Mouse (Mus musculus): Measurements from ENCODE around the gene Gtpbp1. TPM values are rescaled to one million over a fixed set of nuclear protein-coding genes. Genes with fewer than 3 reads are reported as not detected.

Gtpbp1 gene
- polyA plus RNA-seq, 1 experiment from 2014 or later: 45.5 TPM

- H3K9me3 ChIP-seq (replicated peaks): no peaks in the 10 kb centered on the region
- no peak for ATAC-seq (ENCODE audit: low FRiP score)
- H3K4me3 ChIP-seq: no peak overlapping the region
- 0 out of 2 replicates have a peak, but pooled peaks cover 4% of the 10 kb centered on the region for H3K4me1 ChIP-seq
- no peak overlapping the region for H3K27ac ChIP-seq
- no peak overlapping the region for H3K4me2 ChIP-seq (replicated peaks)
- H3K9ac ChIP-seq: no peak overlapping the region
- H3K27me3 ChIP-seq: no peaks in the 10 kb centered on the region
- 86% methylated on average over 11 of the region's 11 CpGs for WGBS
- peaks cover 42% of the 10 kb centered on the region for H3K36me3 ChIP-seq
Measured at GRCm38 (mm10) chr15:79764539-79765267, 74.1 kb downstream of the Gtpbp1 start.

- Histone ChIP-seq H3K4me1 (0 out of 2 replicates have a peak, but pooled peaks cover 4% of the 10 kb centered on the region), H3K9me3 (replicated peaks) (no peaks in the 10 kb centered on the region), H3K4me2 (replicated peaks) (no peak overlapping the region), H3K27me3 (no peaks in the 10 kb centered on the region), H3K4me3 (no peak overlapping the region), H3K9ac (no peak overlapping the region), H3K36me3 (peaks cover 42% of the 10 kb centered on the region), H3K27ac (no peak overlapping the region)
- ATAC-seq (ENCODE audit: low FRiP score): no peak
- WGBS: 84% methylated on average over 2 of the region's 2 CpGs
Measured at GRCm38 (mm10) chr15:79765361-79765760, 74.7 kb downstream of the Gtpbp1 start.

DNA sequence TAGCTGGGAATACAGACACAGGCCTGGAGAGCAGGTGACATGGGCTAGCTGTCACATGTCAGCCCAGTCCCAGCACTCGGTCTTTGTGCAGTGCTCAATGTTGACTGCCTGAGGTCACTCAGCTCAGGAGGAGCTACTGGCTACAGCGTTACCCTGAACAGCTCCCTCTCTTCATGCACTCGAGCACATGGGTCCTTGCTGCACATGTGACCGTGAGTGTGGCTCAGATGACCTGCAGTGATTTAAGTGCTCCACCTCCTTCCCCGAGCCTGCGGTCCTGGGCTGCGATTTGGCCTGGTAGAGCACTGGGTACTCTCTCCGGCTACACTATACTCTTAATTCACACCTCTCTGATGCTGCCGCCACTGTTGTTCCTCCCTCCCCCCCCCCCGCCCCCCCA is 75.5 kb downstream of the Gtpbp1 start:
- Histone ChIP-seq H3K9me3 (replicated peaks) (no peaks in the 10 kb centered on the region), H3K4me2 (replicated peaks) (no peak overlapping the region), H3K4me1 (0 out of 2 replicates have a peak, but pooled peaks cover 4% of the 10 kb centered on the region), H3K27me3 (no peaks in the 10 kb centered on the region), H3K36me3 (peaks cover 35% of the 10 kb centered on the region), H3K9ac (no peak overlapping the region), H3K27ac (no peak overlapping the region), H3K4me3 (no peak overlapping the region)
- 67% methylated on average over 10 of the region's 10 CpGs for WGBS
- no peak for ATAC-seq (ENCODE audit: low FRiP score)

DNA sequence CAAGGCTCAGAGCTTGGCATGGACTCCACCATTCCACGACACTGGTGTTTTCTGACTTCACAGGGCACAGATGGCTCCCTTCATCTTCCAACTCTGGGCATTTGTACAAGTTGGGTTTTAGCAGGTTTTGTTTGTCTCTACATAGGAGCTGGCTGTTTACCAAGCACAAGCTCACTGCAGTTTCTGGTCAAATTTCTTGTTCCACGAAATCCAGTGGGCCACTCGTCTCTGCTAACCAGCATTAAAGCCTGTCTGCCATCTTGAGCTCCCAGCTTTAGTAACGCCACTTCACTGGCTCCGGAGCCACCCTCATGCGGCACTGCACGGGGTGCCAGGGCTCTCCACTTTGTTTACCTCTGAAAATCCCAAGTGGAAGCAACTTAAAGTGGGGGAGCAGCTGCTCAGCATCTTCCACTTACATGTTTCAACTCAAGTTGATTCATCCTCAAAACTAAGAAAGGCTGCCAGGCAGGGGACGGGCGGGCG is 76.0 kb downstream of the Gtpbp1 start:
- H3K36me3 ChIP-seq: peaks cover 32% of the 10 kb centered on the region
- no peak overlapping the region for H3K27ac ChIP-seq
- no peak overlapping the region for H3K4me2 ChIP-seq (replicated peaks)
- H3K9ac ChIP-seq: no peak overlapping the region
- H3K9me3 ChIP-seq (replicated peaks): no peaks in the 10 kb centered on the region
- H3K27me3 ChIP-seq: no peaks in the 10 kb centered on the region
- WGBS: 90% methylated on average over 10 of the region's 10 CpGs
- H3K4me3 ChIP-seq: no peak overlapping the region
- H3K4me1 ChIP-seq: 0 out of 2 replicates have a peak, but pooled peaks cover 4% of the 10 kb centered on the region
- no peak for ATAC-seq (ENCODE audit: low FRiP score)

- WGBS: 86% methylated on average over 16 of the region's 16 CpGs
- Histone ChIP-seq H3K9ac (no peak overlapping the region), H3K4me1 (0 out of 2 replicates have a peak, but pooled peaks cover 4% of the 10 kb centered on the region), H3K4me2 (replicated peaks) (no peak overlapping the region), H3K27me3 (no peaks in the 10 kb centered on the region), H3K27ac (no peak overlapping the region), H3K4me3 (no peak overlapping the region), H3K36me3 (peaks cover 26% of the 10 kb centered on the region), H3K9me3 (replicated peaks) (no peaks in the 10 kb centered on the region)
- no peak for ATAC-seq (ENCODE audit: low FRiP score)
Measured at GRCm38 (mm10) chr15:79767327-79767961, 76.8 kb downstream of the Gtpbp1 start.

GRCm38 (mm10) chr15:79768302-79768701 is 77.7 kb downstream of the Gtpbp1 start:
- no peak for ATAC-seq (ENCODE audit: low FRiP score)
- Histone ChIP-seq H3K27ac (no peak overlapping the region), H3K4me3 (no peak overlapping the region), H3K27me3 (no peaks in the 10 kb centered on the region), H3K9ac (no peak overlapping the region), H3K4me2 (replicated peaks) (no peak overlapping the region), H3K36me3 (peaks cover 17% of the 10 kb centered on the region), H3K4me1 (peaks cover 9% of the 10 kb centered on the region), H3K9me3 (replicated peaks) (no peaks in the 10 kb centered on the region)
- WGBS: 52% methylated on average over 6 of the region's 6 CpGs

DNA sequence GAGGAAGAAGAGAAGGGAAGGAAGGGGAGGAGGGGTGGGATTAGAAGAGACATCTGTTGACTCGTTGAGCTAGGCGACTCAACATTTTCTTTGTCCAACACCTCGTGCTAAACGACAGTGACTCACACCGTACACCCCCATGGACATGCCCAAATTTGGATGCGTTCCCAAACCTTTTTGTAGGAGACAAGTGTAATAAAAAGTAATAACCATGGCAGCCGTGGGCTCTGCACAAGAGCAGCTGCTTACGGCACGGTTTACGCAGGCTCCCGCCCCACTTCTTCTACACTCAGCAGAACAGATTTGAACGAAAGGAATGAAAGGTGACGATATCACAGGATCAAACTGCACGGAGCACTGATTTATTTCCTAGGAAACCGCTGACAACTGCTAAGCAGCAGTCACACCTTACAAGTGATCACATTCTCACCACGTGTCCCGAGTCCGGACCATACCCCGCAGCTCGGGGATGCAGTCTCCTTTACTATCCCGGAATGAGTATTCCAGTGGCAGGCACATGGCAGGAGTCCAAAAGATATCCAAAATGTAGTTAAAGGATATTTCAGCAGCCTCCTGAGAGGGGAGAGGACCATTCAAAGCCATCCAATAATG is 80.1 kb downstream of the Gtpbp1 start:
- H3K4me1 ChIP-seq: peaks cover 21% of the 10 kb centered on the region
- no peak overlapping the region for H3K4me3 ChIP-seq
- no peak overlapping the region; the same call in 1 of the 2 replicates for H3K9ac ChIP-seq
- no peaks in the 10 kb centered on the region for H3K27me3 ChIP-seq
- H3K4me2 ChIP-seq (replicated peaks): no peak overlapping the region
- no peaks in the 10 kb centered on the region for H3K9me3 ChIP-seq (replicated peaks)
- no peak overlapping the region for H3K27ac ChIP-seq
- no peak for ATAC-seq (ENCODE audit: low FRiP score)
- 83% methylated on average over 21 of the region's 21 CpGs for WGBS
- no peaks in the 10 kb centered on the region; the same call in 1 of the 2 replicates for H3K36me3 ChIP-seq

Other genes with a start within 250 kb of the Gtpbp1 start
- gene Csnk1e, start 235.3 kb upstream of the Gtpbp1 start, polyA plus RNA-seq (2016; fragmentation: Nextera tagmentation; extraction: Ambion mirVana): 280 and 284 TPM in 2 replicates
- not detected in 2 replicates for gene Kcnj4, start 185.6 kb upstream of the Gtpbp1 start, polyA plus RNA-seq (2016; fragmentation: Nextera tagmentation; extraction: Ambion mirVana)
- gene Kdelr3, start 174.4 kb upstream of the Gtpbp1 start, polyA plus RNA-seq (2016; fragmentation: Nextera tagmentation; extraction: Ambion mirVana): 32.2 and 39.2 TPM in 2 replicates
- 76.5 and 77.2 TPM in 2 replicates for gene Ddx17, start 144.1 kb upstream of the Gtpbp1 start, polyA plus RNA-seq (2016; fragmentation: Nextera tagmentation; extraction: Ambion mirVana)
- 2.0 and 2.2 TPM in 2 replicates for gene Dmc1, start 85.7 kb upstream of the Gtpbp1 start, polyA plus RNA-seq (2016; fragmentation: Nextera tagmentation; extraction: Ambion mirVana)
- gene Fam227a, start 31.9 kb upstream of the Gtpbp1 start, polyA plus RNA-seq (2016; fragmentation: Nextera tagmentation; extraction: Ambion mirVana): 5.5 and 5.9 TPM in 2 replicates
- 63.7 and 69.0 TPM in 2 replicates for gene Cby1, start 31.6 kb upstream of the Gtpbp1 start, polyA plus RNA-seq (2016; fragmentation: Nextera tagmentation; extraction: Ambion mirVana)
- gene Tomm22, start 20.0 kb upstream of the Gtpbp1 start, polyA plus RNA-seq (2016; fragmentation: Nextera tagmentation; extraction: Ambion mirVana): 239 and 249 TPM in 2 replicates
- 29.0 and 29.7 TPM in 2 replicates for gene Josd1, start 2.9 kb upstream of the Gtpbp1 start, polyA plus RNA-seq (2016; fragmentation: Nextera tagmentation; extraction: Ambion mirVana)
- 8.0 and 8.2 TPM in 2 replicates for gene Sun2, start 51.7 kb downstream of the Gtpbp1 start, polyA plus RNA-seq (2016; fragmentation: Nextera tagmentation; extraction: Ambion mirVana)
- 76.8 and 78.1 TPM in 2 replicates for gene Dnal4, start 87.0 kb downstream of the Gtpbp1 start, polyA plus RNA-seq (2016; fragmentation: Nextera tagmentation; extraction: Ambion mirVana)
- gene Nptxr, start 113.9 kb downstream of the Gtpbp1 start, polyA plus RNA-seq (2016; fragmentation: Nextera tagmentation; extraction: Ambion mirVana): 13.1 TPM in 2 replicates
- gene Npcd, start 143.4 kb downstream of the Gtpbp1 start, polyA plus RNA-seq (2016; fragmentation: Nextera tagmentation; extraction: Ambion mirVana): 0.61 TPM in 1 of 2 replicates, not detected in the other
- 34.7 and 38.0 TPM in 2 replicates for gene Cbx6, start 143.8 kb downstream of the Gtpbp1 start, polyA plus RNA-seq (2016; fragmentation: Nextera tagmentation; extraction: Ambion mirVana)
- 8.4 and 8.6 TPM in 2 replicates for gene Apobec3, start 200.8 kb downstream of the Gtpbp1 start, polyA plus RNA-seq (2016; fragmentation: Nextera tagmentation; extraction: Ambion mirVana)

All from hindbrain, embryonic 12.5 days (tissue).